14 mouse cellular contexts compared by ENCODE assay signal in genomic region chr9:21938234-21938855, GRCm38 (mm10). TPM values are rescaled to one million over a fixed set of nuclear protein-coding genes. Genes with fewer than 3 reads are reported as not detected.
DNase-seq lines count a peak whose midpoint lies in the region; ATAC-seq lines count a peak whose summit lies in the region.
"Had no signal": no experiment of that assay in that cellular context is flagged by ENCODE, and none has a peak within 500 bp of the region (broad histone marks: within the 10 kb centered on the region; RNA-seq: fewer than 3 reads in every experiment).

No protein-coding gene starts in this region.

- H3K4me1 ChIP-seq in hindbrain, embryonic 10.5 days (replicated peaks) = peaks cover 21% of the 10 kb centered on the region
- no peaks in the 10 kb centered on the region for H3K4me1 ChIP-seq in hindbrain, embryonic 11.5 days (replicated peaks; ENCODE audit: control insufficient read depth, insufficient read depth, low read length)
- peaks cover 17% of the 10 kb centered on the region for H3K4me1 ChIP-seq in forebrain, embryonic 16.5 days (replicated peaks; ENCODE audit: control insufficient read depth, insufficient read depth, low read length)
- peaks cover 26% of the 10 kb centered on the region for H3K4me1 ChIP-seq in midbrain, embryonic 10.5 days
- H3K4me1 ChIP-seq in neural tube, embryonic 15.5 days = peaks cover 32% of the 10 kb centered on the region

- H3K9me3 ChIP-seq in hindbrain, embryonic 10.5 days = no peaks in the 10 kb centered on the region
- no peaks in the 10 kb centered on the region for H3K9me3 ChIP-seq in hindbrain, embryonic 11.5 days (ENCODE audit: control insufficient read depth, low read length)
- H3K9me3 ChIP-seq in forebrain, embryonic 16.5 days (ENCODE audit: control insufficient read depth, low read length) = no peaks in the 10 kb centered on the region
- H3K9me3 ChIP-seq in midbrain, embryonic 10.5 days (replicated peaks) = peaks cover 1% of the 10 kb centered on the region; the same call in 1 of the 2 replicates
- H3K9me3 ChIP-seq in neural tube, embryonic 15.5 days (replicated peaks) = no peaks in the 10 kb centered on the region

- no peak for ATAC-seq in hindbrain, embryonic 11.5 days (ENCODE audit: low FRiP score)
- ATAC-seq in forebrain, embryonic 16.5 days = peak; percentile 2; the same call in 1 of the 2 replicates
- no peak for ATAC-seq in neural tube, embryonic 15.5 days (ENCODE audit: low FRiP score)
- ATAC-seq: intestine, postnatal 0 days had no signal

- 89% methylated on average over 4 of the region's 4 CpGs for WGBS in hindbrain, embryonic 10.5 days
- 91% methylated on average over 4 of the region's 4 CpGs for WGBS in hindbrain, embryonic 11.5 days
- WGBS in forebrain, embryonic 16.5 days = 87% methylated on average over 4 of the region's 4 CpGs
- WGBS in midbrain, embryonic 10.5 days = 89% methylated on average over 4 of the region's 4 CpGs
- 82% methylated on average over 4 of the region's 4 CpGs for WGBS in neural tube, embryonic 15.5 days

- H3K4me2 ChIP-seq in hindbrain, embryonic 11.5 days (replicated peaks; ENCODE audit: low read depth, low read length) = no peak overlapping the region
- peak overlapping the region; percentile 66 for H3K4me2 ChIP-seq in forebrain, embryonic 16.5 days (ENCODE audit: low read length)
- peak overlapping the region; percentile 65 for H3K4me2 ChIP-seq in neural tube, embryonic 15.5 days

- H3K9ac ChIP-seq in hindbrain, embryonic 11.5 days (ENCODE audit: low read depth, low read length) = no peak overlapping the region
- no peak overlapping the region; the same call in none of the 2 replicates for H3K9ac ChIP-seq in forebrain, embryonic 16.5 days (replicated peaks; ENCODE audit: low read depth, low read length)
- peak overlapping the region; percentile 88 for H3K9ac ChIP-seq in neural tube, embryonic 15.5 days (replicated peaks)
- H3K9ac ChIP-seq: lung, embryonic 14.5 days had no signal

- H3K27ac ChIP-seq in hindbrain, embryonic 10.5 days = no peak overlapping the region
- no peak overlapping the region for H3K27ac ChIP-seq in hindbrain, embryonic 11.5 days (ENCODE audit: low read depth, low read length)
- no peak overlapping the region for H3K27ac ChIP-seq in forebrain, embryonic 16.5 days (ENCODE audit: low read length)
- no peak overlapping the region for H3K27ac ChIP-seq in midbrain, embryonic 10.5 days (replicated peaks)
- no peak overlapping the region for H3K27ac ChIP-seq in neural tube, embryonic 15.5 days (replicated peaks)

- peak overlapping the region; percentile 62; the same call in 1 of the 2 replicates for H3K4me3 ChIP-seq in hindbrain, embryonic 10.5 days
- H3K4me3 ChIP-seq in hindbrain, embryonic 11.5 days (ENCODE audit: low read depth, low read length) = no peak overlapping the region
- H3K4me3 ChIP-seq in forebrain, embryonic 16.5 days (replicated peaks; ENCODE audit: low read length) = peak overlapping the region; percentile 88
- peak overlapping the region; percentile 68; the same call in 1 of the 2 replicates for H3K4me3 ChIP-seq in midbrain, embryonic 10.5 days
- H3K4me3 ChIP-seq in neural tube, embryonic 15.5 days (replicated peaks) = peak overlapping the region; percentile 74
- H3K4me3 ChIP-seq: erythroblast, embryonic 14.5 days had no signal

- peaks cover 11% of the 10 kb centered on the region for H3K36me3 ChIP-seq in hindbrain, embryonic 10.5 days
- no peaks in the 10 kb centered on the region for H3K36me3 ChIP-seq in hindbrain, embryonic 11.5 days (ENCODE audit: control insufficient read depth, insufficient read depth, low read length)
- H3K36me3 ChIP-seq in forebrain, embryonic 16.5 days (ENCODE audit: control insufficient read depth, insufficient read depth) = peaks cover 7% of the 10 kb centered on the region; the same call in 1 of the 2 replicates
- H3K36me3 ChIP-seq in midbrain, embryonic 10.5 days = peaks cover 8% of the 10 kb centered on the region; the same call in 1 of the 2 replicates
- H3K36me3 ChIP-seq in neural tube, embryonic 15.5 days = peaks cover 28% of the 10 kb centered on the region

- DNase-seq in hindbrain, embryonic 10.5 days (ENCODE audit: low spot score) = no peak
- DNase-seq in hindbrain, embryonic 11.5 days (ENCODE audit: low spot score) = no peak
- no peak for DNase-seq in midbrain, embryonic 10.5 days (ENCODE audit: low spot score)
- DNase-seq in urinary bladder, postnatal 25 days (ENCODE audit: low spot score) = no peak
- no peak for DNase-seq in thymus, postnatal 4 days
- DNase-seq: gastrocnemius, postnatal 10 days; heart, postnatal 14 days; kidney, postnatal 25 days; lung, embryonic 14.5 days; retina, postnatal 1 day had no signal

- peaks cover 25% of the 10 kb centered on the region for H3K27me3 ChIP-seq in hindbrain, embryonic 10.5 days (ENCODE audit: insufficient read depth, poor library complexity, severe bottlenecking)
- H3K27me3 ChIP-seq in hindbrain, embryonic 11.5 days (ENCODE audit: control insufficient read depth, insufficient read depth, low read length) = no peaks in the 10 kb centered on the region
- no peaks in the 10 kb centered on the region for H3K27me3 ChIP-seq in forebrain, embryonic 16.5 days (replicated peaks; ENCODE audit: control insufficient read depth, insufficient read depth, low read length)
- H3K27me3 ChIP-seq in midbrain, embryonic 10.5 days (ENCODE audit: low read depth, poor library complexity, severe bottlenecking) = peaks cover 22% of the 10 kb centered on the region
- no peaks in the 10 kb centered on the region for H3K27me3 ChIP-seq in neural tube, embryonic 15.5 days (replicated peaks)

RNA-seq across cellular contexts. Expression of gene Plppr2, which starts 1.5 kb away (rescaled TPM):
- polyA plus RNA-seq in hindbrain, embryonic 10.5 days (2016; fragmentation: Nextera tagmentation; extraction: Ambion mirVana) = 15.6 and 30.6 TPM in 2 replicates
- polyA plus RNA-seq in hindbrain, embryonic 11.5 days (2014; fragmentation: Nextera tagmentation; extraction: Ambion mirVana) = 21.0 and 22.3 TPM in 2 replicates
- 74.1 and 89.9 TPM in 2 replicates for polyA plus RNA-seq in forebrain, embryonic 16.5 days (2015; fragmentation: Nextera tagmentation; extraction: Ambion mirVana)
- 14.7 and 22.4 TPM in 2 replicates for polyA plus RNA-seq in midbrain, embryonic 10.5 days (2016; fragmentation: Nextera tagmentation; extraction: Ambion mirVana)
- polyA plus RNA-seq in neural tube, embryonic 15.5 days (2015; fragmentation: Nextera tagmentation; extraction: Ambion mirVana) = 86.4 and 100 TPM in 2 replicates

RNA-seq across cellular contexts. Expression of gene Tmem205, which starts 11.0 kb away (rescaled TPM):
- polyA plus RNA-seq in hindbrain, embryonic 10.5 days (2016; fragmentation: Nextera tagmentation; extraction: Ambion mirVana) = 39.1 and 46.1 TPM in 2 replicates
- 34.7 and 39.3 TPM in 2 replicates for polyA plus RNA-seq in hindbrain, embryonic 11.5 days (2014; fragmentation: Nextera tagmentation; extraction: Ambion mirVana)
- 47.7 and 54.8 TPM in 2 replicates for polyA plus RNA-seq in forebrain, embryonic 16.5 days (2015; fragmentation: Nextera tagmentation; extraction: Ambion mirVana)
- 39.0 and 39.2 TPM in 2 replicates for polyA plus RNA-seq in midbrain, embryonic 10.5 days (2016; fragmentation: Nextera tagmentation; extraction: Ambion mirVana)
- polyA plus RNA-seq in neural tube, embryonic 15.5 days (2015; fragmentation: Nextera tagmentation; extraction: Ambion mirVana) = 52.8 and 54.6 TPM in 2 replicates

RNA-seq across cellular contexts. Expression of gene Ccdc159, which starts 11.1 kb away (rescaled TPM):
- 4.2 and 5.1 TPM in 2 replicates for polyA plus RNA-seq in hindbrain, embryonic 10.5 days (2016; fragmentation: Nextera tagmentation; extraction: Ambion mirVana)
- 3.3 and 3.9 TPM in 2 replicates for polyA plus RNA-seq in hindbrain, embryonic 11.5 days (2014; fragmentation: Nextera tagmentation; extraction: Ambion mirVana)
- 5.4 and 11.9 TPM in 2 replicates for polyA plus RNA-seq in forebrain, embryonic 16.5 days (2015; fragmentation: Nextera tagmentation; extraction: Ambion mirVana)
- 4.2 and 4.6 TPM in 2 replicates for polyA plus RNA-seq in midbrain, embryonic 10.5 days (2016; fragmentation: Nextera tagmentation; extraction: Ambion mirVana)
- 8.9 and 10.0 TPM in 2 replicates for polyA plus RNA-seq in neural tube, embryonic 15.5 days (2015; fragmentation: Nextera tagmentation; extraction: Ambion mirVana)
- polyA plus RNA-seq: erythroblast, embryonic 14.5 days had no signal

RNA-seq across cellular contexts. Expression of gene Swsap1, which starts 17.2 kb away (rescaled TPM):
- 7.1 and 9.3 TPM in 2 replicates for polyA plus RNA-seq in hindbrain, embryonic 10.5 days (2016; fragmentation: Nextera tagmentation; extraction: Ambion mirVana)
- polyA plus RNA-seq in hindbrain, embryonic 11.5 days (2014; fragmentation: Nextera tagmentation; extraction: Ambion mirVana) = 14.6 and 20.4 TPM in 2 replicates
- polyA plus RNA-seq in forebrain, embryonic 16.5 days (2015; fragmentation: Nextera tagmentation; extraction: Ambion mirVana) = 9.0 and 12.5 TPM in 2 replicates
- 8.1 and 8.6 TPM in 2 replicates for polyA plus RNA-seq in midbrain, embryonic 10.5 days (2016; fragmentation: Nextera tagmentation; extraction: Ambion mirVana)
- 9.5 and 10.8 TPM in 2 replicates for polyA plus RNA-seq in neural tube, embryonic 15.5 days (2015; fragmentation: Nextera tagmentation; extraction: Ambion mirVana)

RNA-seq across cellular contexts. Expression of gene Rab3d, which starts 20.4 kb away (rescaled TPM):
- polyA plus RNA-seq in hindbrain, embryonic 10.5 days (2016; fragmentation: Nextera tagmentation; extraction: Ambion mirVana) = 8.9 and 10.9 TPM in 2 replicates
- 8.6 and 9.5 TPM in 2 replicates for polyA plus RNA-seq in hindbrain, embryonic 11.5 days (2014; fragmentation: Nextera tagmentation; extraction: Ambion mirVana)
- polyA plus RNA-seq in forebrain, embryonic 16.5 days (2015; fragmentation: Nextera tagmentation; extraction: Ambion mirVana) = 37.4 and 39.5 TPM in 2 replicates
- 8.3 and 9.7 TPM in 2 replicates for polyA plus RNA-seq in midbrain, embryonic 10.5 days (2016; fragmentation: Nextera tagmentation; extraction: Ambion mirVana)
- 23.6 and 24.7 TPM in 2 replicates for polyA plus RNA-seq in neural tube, embryonic 15.5 days (2015; fragmentation: Nextera tagmentation; extraction: Ambion mirVana)
